Mouse (Mus musculus): Measurements from ENCODE around the gene Ccser1.

Ccser1 gene

GRCm38 (mm10) chr6:61300441-61300840, 120.3 kb downstream of the Ccser1 start:
- DNase-seq: no peak

DNA sequence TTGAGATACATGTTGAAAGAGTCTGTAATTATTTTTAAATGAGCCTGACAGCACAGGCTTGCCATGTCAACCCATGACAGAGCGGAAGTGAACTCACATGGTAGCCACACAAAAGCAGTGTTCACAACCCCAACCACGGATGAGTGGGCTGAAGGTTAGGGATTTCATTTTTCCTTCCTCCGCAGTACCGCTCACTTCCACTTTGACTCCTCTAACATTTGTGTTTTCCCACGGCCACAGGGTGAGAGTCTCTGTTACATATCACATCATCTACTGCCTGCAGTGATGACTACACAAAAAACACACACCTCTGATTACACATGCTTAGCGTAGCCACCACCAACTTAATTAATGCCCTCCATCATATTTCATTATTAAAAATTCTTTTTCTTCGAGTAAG, 120.9 kb downstream of the Ccser1 start:
- DNase-seq: no peak

- DNase-seq: peak; percentile 54
Observed at GRCm38 (mm10) chr6:61301631-61302030, 121.5 kb downstream of the Ccser1 start.

GRCm38 (mm10) chr6:61311324-61312091, 131.4 kb downstream of the Ccser1 start:
- DNase-seq: no peak

DNA sequence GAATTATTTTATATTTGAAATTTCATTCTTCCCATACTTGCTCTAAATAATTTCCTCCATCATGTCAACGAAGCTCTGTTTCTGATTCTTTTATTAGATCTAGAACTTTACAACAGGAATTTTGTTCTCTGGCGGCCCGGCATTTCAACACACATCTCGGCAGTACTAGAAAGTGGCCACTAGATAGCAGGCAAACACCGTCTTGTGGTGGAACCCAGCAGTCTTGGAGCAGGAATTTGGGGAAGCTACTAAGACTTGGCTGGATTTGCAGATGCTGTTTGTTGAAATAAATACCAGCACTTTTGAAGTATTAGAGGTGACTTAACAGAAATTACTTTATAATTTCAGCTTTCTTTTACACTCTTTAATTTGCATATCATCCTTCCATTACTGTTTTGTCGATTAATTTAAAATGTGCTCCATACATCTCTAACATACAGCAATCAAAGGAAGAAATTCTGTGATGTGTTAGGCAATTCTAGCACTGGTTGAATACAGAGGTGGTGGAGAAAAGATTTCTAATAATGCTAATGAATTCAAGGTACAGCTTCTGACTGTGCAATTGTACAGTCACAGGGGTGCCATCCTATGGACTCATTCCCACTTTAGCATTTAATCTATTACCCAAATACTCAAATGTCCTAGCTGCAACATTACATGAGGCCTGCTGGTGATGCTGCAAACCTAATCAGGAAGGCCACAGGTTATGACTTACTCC, 135.9 kb downstream of the Ccser1 start:
- peak; percentile 73 for DNase-seq

- no peak for DNase-seq
Observed at GRCm38 (mm10) chr6:61320842-61321241, 140.7 kb downstream of the Ccser1 start.

DNA sequence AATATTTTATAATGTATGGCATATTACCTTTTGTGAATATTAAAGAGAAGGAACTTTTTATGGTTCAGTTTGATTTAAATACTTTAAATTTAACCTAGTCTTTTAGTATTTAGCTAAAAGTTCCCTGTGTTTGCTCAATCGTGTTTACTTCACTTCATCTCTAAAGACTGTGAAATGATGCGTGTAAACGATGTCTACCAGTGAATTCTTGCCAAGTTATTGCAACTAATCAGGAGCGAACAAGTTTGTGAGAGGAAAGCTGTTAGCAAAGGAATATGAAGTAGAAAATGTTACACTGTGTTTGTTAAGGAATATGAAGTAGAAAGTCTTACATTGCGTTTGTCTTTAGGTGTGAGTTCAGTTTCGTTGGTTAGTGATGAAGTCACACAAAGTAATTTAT, 142.2 kb downstream of the Ccser1 start:
- DNase-seq: no peak

DNA sequence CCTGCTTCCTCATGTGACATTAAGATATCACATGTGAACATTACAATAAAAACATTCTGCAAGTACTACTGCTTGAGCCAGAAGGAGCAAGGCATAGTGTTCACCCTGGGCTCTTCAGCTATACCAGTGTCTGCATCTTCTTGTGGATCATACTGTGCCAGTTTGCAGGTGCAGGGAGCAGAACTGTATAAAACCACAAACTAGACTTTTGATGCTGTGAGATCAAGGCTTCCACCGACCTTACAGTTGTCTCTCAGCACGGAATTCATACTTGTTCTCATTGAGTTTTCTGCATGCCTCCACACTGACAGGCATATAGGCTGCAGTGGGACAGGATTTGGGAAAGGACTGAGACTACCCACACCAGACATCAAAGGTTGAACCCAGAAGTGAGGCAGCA, 146.0 kb downstream of the Ccser1 start:
- DNase-seq: no peak

GRCm38 (mm10) chr6:61328981-61329380, 148.9 kb downstream of the Ccser1 start:
- DNase-seq: no peak

DNA sequence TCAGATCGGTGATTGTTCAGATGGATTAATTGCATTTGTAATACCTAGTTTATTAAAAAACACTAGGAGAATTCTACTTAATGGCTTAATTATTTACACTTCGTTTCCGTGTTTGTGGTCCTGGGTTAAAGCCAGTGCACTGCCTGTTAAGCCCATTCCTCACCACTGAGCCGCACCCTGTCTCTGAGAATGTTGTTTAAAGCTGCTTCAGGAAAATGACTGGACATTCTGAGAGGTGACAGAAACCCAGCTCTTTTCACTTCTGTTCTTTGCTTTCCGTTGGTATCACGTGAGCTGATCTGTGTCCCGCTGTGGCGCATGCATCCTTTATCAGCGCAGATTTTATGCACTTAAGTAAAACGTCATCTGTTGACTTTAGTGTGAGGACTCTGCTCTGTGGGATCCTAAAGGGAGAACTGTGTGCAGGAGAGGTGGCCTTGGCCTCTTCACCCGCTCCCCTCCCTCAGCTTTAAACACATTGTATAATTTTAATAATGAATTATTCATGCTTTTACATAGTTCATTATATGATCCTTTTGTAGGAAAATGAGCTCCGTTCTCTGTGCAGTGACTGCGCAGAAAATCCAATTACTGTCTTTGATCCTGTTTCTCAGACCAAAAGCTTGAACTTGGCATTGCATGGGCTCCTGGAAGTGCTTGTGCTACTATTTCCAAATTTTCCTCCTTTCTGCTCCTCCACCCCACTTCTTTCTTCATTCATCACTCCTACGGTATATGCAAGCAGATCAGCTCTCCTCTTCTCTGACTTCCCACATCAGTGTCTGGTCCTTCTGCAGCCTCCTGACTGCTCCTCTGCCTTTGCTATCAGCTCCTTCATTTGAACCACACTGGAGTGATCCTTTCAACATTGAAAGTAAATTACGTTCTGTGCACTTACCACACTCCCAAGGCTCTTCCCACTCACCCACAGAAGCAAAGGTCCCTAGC, 149.7 kb downstream of the Ccser1 start:
- DNase-seq: no peak

DNA sequence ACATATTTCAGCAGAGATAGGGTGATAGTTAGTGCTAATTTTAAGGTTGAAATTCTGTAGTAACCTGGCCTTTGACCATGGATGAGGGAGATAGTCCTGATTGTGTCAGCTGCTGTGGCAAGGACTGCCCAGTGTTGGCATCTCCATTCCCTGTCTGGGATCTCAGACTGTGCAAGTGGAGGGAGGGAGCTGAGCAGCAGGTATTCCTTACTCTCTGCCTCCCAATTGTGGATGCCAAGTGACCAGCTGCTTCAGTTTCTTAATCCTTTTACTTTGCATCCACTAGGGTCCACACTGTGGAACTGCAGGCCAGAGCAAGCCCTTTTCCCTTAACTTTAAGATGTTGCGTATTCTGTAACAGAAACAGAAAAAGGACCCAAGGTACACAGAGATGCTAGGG, 154.3 kb downstream of the Ccser1 start:
- no peak for DNase-seq

- peak; percentile 15 for DNase-seq
Observed at GRCm38 (mm10) chr6:61347045-61347838, 167.1 kb downstream of the Ccser1 start.

GRCm38 (mm10) chr6:61363722-61364121, 183.6 kb downstream of the Ccser1 start:
- no peak for DNase-seq

DNA sequence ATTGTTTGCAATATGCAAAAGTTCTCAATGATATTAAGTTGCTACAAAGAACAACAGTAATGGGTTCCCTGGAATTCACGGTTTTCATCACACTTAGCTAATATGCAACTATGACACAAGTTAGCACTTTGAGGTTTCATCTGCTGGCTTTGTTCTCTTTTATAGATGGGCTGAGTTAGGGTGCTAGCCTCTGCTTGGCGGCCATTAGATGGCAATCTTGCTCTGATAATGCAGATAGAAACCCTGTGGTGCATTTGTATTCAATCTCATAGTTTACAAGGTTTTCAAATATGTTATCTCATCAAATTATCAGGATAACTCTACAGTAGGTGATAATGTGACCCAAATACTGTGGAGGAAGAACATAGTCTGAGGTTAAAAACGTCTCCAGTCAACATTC, 202.4 kb downstream of the Ccser1 start:
- DNase-seq: peak; percentile 37

- DNase-seq: no peak
Observed at GRCm38 (mm10) chr6:61382991-61383390, 202.9 kb downstream of the Ccser1 start.

- DNase-seq: no peak
Observed at GRCm38 (mm10) chr6:61387046-61387445, 206.9 kb downstream of the Ccser1 start.

DNA sequence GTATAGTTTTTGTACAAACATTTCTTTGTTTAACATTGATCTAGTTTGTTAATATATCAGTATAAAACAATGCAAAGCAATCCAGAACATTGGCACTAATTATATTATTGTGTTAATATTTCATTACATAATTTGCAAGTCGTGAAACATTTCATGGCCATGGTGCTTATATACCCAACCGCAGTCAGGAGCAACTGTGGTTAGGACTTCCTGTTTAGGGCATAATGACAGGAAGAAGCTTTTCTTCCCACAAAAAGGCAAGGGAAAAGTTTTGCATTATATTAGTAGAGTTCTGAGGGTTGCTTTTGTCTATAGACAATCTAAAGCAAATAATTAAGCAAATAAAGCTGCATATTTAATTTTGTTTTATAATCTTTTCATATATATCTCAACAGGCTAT, 247.4 kb downstream of the Ccser1 start:
- DNase-seq: no peak

DNA sequence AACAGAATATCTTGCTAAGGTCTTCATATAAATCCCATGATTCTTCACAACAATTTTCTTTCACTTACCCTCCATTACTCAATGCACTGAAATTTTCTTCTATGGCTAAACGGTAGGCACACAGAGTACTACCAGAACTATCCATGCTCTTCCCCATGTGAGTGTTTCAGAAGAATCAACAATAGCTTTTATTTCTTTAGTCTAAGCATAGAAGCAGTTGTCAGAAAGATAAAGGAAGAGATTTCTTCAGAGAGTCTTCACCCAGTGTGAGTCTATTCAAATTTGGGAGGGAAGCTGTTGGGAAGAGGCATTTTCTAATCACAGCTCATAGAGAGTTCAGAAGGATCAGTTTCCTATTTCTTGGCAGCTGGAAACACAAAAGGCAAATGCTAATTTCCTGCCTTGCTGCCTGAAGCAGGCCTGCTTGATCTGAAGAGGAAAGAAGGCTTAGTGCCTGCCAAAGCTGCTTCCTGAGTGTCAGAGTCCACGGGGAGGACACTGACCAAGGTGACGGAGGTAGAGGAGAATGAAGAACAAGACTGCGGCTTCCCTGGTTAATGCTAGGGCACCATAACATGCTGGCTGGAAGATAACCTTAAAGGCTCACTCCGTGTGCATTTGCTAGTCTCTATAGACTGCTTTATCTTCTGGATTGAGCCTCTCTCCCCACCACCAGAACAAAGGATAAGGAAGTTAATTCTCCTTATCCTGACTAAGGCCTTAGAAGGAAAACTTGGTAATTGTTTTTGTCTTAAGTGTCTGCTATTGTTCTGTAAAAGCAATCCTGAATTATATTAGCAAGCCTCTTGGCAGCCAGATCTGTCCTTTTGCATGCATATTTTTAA, 251.0 kb downstream of the Ccser1 start:
- peak; percentile 38 for DNase-seq

DNA sequence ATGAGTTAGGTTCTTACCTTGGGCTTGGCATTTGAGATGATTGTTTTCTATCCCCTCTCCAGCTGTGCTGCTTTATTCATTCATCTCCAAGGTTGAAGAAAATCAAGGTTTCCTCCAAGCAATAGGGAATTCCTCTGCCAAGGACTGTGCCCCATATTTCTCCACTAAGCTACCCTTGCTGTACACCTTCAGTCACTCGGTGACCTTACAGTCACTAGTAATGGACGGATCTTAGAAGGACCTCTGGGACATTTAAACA, 251.5 kb downstream of the Ccser1 start:
- no peak for DNase-seq

GRCm38 (mm10) chr6:61432167-61432566, 252.0 kb downstream of the Ccser1 start:
- no peak for DNase-seq

DNA sequence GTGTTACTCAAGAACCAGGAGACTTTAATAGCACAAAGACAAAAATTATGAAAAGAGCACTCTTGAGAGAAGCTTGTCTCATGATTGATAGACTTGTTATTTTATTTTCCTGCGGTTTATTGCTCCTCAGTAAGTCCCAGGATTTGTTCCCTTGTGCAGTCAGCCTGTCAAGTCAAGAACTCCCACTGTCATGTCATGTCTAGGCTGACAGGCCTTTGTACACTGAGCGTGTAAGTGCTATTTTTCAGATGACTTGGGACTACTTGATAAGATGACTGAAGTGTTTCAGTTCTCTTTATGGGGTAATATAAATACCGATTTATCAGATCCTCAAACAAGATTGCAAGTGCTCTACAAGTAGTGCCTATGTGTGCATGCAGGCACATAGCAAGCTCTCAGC, 252.6 kb downstream of the Ccser1 start:
- no peak for DNase-seq

GRCm38 (mm10) chr6:61438165-61438564, 258.0 kb downstream of the Ccser1 start:
- no peak for DNase-seq

All from embryo, embryonic 11 days (tissue).